Mouse (Mus musculus) myocyte (in vitro differentiated cells): ENCODE results near the gene Add3. TPM values are rescaled to one million over a fixed set of nuclear protein-coding genes. Genes with fewer than 3 reads are reported as not detected.

Source experiments
- H3K27me3 ChIP-seq: one replicate; pipeline ENCODE4 v1.6.1; 2011; ENCODE audit not compliant: control insufficient read depth, insufficient read depth, insufficient read length
- H3K36me3 ChIP-seq: one replicate; pipeline ENCODE4 v1.6.1; 2011; ENCODE audit not compliant: control insufficient read depth, insufficient read depth
- H3K4me2 ChIP-seq: one replicate; pipeline ENCODE4 v1.6.1; 2011; ENCODE audit warnings: low read depth, control low read depth
- H3K4me3 ChIP-seq: one replicate; pipeline ENCODE4 v1.5.1; 2011; ENCODE audit warnings: mild to moderate bottlenecking, control low read depth, moderate library complexity
- H3K79me2 ChIP-seq: one replicate; pipeline ENCODE4 v1.6.1; 2011; ENCODE audit not compliant: control insufficient read depth, insufficient read depth
- H3ac ChIP-seq: one replicate; pipeline ENCODE4 v1.6.1; 2011; ENCODE audit not compliant: control insufficient read depth, insufficient read length
- CEBPB ChIP-seq: IDR thresholded peaks from 2 replicates; pipeline ENCODE4 v1.6.1; 2011; ENCODE audit warnings: mild to moderate bottlenecking, moderate library complexity; ENCODE audit not compliant: poor library complexity, insufficient read depth, severe bottlenecking
- E2F4 ChIP-seq: IDR thresholded peaks from one replicate; pipeline ENCODE4 v1.6.1; 2011; ENCODE audit warnings: mild to moderate bottlenecking, control low read depth, moderate library complexity; ENCODE audit not compliant: insufficient read depth
- MAX ChIP-seq: IDR thresholded peaks from one replicate; pipeline ENCODE4 v1.6.1; 2011; ENCODE audit warnings: low read depth, mild to moderate bottlenecking, control low read depth
- MYOD1 ChIP-seq, 3 experiments: IDR thresholded peaks; one replicate each; pipeline ENCODE4 v1.6.1; 2011; ENCODE audit warnings: control low read depth in 2 of 3, low read depth in 2 of 3, mild to moderate bottlenecking in 2 of 3, moderate library complexity in 1 of 3; ENCODE audit not compliant: insufficient read length in 2 of 3, control insufficient read depth in 1 of 3
- MYOG ChIP-seq, 3 experiments: IDR thresholded peaks; one replicate each; pipeline ENCODE4 v1.6.1; 2011; ENCODE audit warnings: control low read depth in 2 of 3, low read depth in 2 of 3, mild to moderate bottlenecking in 2 of 3; ENCODE audit not compliant: insufficient read length in 2 of 3, control insufficient read depth in 1 of 3, insufficient read depth in 1 of 3
- POLR2A ChIP-seq: IDR thresholded peaks from one replicate; pipeline ENCODE4 v1.6.1; 2011; ENCODE audit warnings: low read depth, mild to moderate bottlenecking, control low read depth, moderate library complexity; ENCODE audit not compliant: insufficient read length
- POLR2AphosphoS2 ChIP-seq: IDR thresholded peaks from one replicate; pipeline ENCODE4 v1.6.1; 2011; ENCODE audit warnings: low read depth, control low read depth; ENCODE audit not compliant: insufficient read length
- REST ChIP-seq: IDR thresholded peaks from one replicate; pipeline ENCODE4 v1.6.1; 2011; ENCODE audit warnings: mild to moderate bottlenecking, control low read depth, moderate library complexity; ENCODE audit not compliant: insufficient read depth, insufficient read length
- SRF ChIP-seq: IDR thresholded peaks from one replicate; pipeline ENCODE4 v1.6.1; 2011; ENCODE audit warnings: low read depth; ENCODE audit not compliant: control insufficient read depth, insufficient read length
- TCF12 ChIP-seq: IDR thresholded peaks from one replicate; pipeline ENCODE4 v1.6.1; 2011; ENCODE audit warnings: mild to moderate bottlenecking, control low read depth; ENCODE audit not compliant: poor library complexity, insufficient read depth, severe bottlenecking
- TCF3 ChIP-seq: IDR thresholded peaks from one replicate; pipeline ENCODE4 v1.6.1; 2011; ENCODE audit warnings: low read depth, control low read depth; ENCODE audit not compliant: insufficient read length
- USF1 ChIP-seq: IDR thresholded peaks from one replicate; pipeline ENCODE4 v1.6.1; 2011; ENCODE audit warnings: low read depth, mild to moderate bottlenecking, control low read depth, moderate library complexity
- polyA plus RNA-seq: library from polyadenylated mRNA; unstranded; fragments of >200 nt; fragmentation: generic; extraction: Trizol; gene quantifications from one replicate; pipeline ENCODE4 v1.2.1, GENCODE M21; 2012; ENCODE audit warnings: missing spikeins

The Add3 gene
- polyA plus RNA-seq, 1 experiment, result 8.3 TPM

- Histone ChIP-seq H3ac (no peak overlapping the region), H3K27me3 (peaks cover 12% of the 10 kb centered on the region), H3K4me2 (no peak overlapping the region), H3K79me2 (no peaks in the 10 kb centered on the region), H3K4me3 (no peak overlapping the region), H3K36me3 (no peaks in the 10 kb centered on the region)
- no peak for TF ChIP-seq TCF12
- no peak for TF ChIP-seq CEBPB
- TF ChIP-seq MYOG (IDR thresholded peaks at IDR 0.05; ENCODE audit: control insufficient read depth in 1 of 3, insufficient read depth in 1 of 3, insufficient read length in 2 of 3, low read depth in 2 of 3), result no peak
- no peak for TF ChIP-seq MYOD1 (IDR thresholded peaks at IDR 0.05; ENCODE audit: control insufficient read depth in 1 of 3, insufficient read length in 2 of 3, low read depth in 2 of 3)
- no peak for TF ChIP-seq TCF3
- TF ChIP-seq MAX, result no peak
- TF ChIP-seq E2F4, result no peak
- no peak for TF ChIP-seq POLR2AphosphoS2
- no peak for TF ChIP-seq USF1
- TF ChIP-seq POLR2A, result no peak
- TF ChIP-seq SRF, result no peak
- TF ChIP-seq REST, result no peak
Observed at GRCm38 (mm10) chr19:53130399-53131175, 9.7 kb upstream of the Add3 start.

GRCm38 (mm10) chr19:53132471-53132870, 7.8 kb upstream of the Add3 start:
- TF ChIP-seq SRF (no peak), MAX (no peak), TCF3 (no peak), REST (no peak), MYOD1 (IDR thresholded peaks at IDR 0.05; ENCODE audit: control insufficient read depth in 1 of 3, insufficient read length in 2 of 3, low read depth in 2 of 3) (no peak), TCF12 (no peak), POLR2AphosphoS2 (no peak), USF1 (no peak), MYOG (IDR thresholded peaks at IDR 0.05; ENCODE audit: control insufficient read depth in 1 of 3, insufficient read depth in 1 of 3, insufficient read length in 2 of 3, low read depth in 2 of 3) (no peak), POLR2A (no peak), E2F4 (no peak), CEBPB (no peak)
- Histone ChIP-seq H3K4me3 (no peak overlapping the region), H3ac (no peak overlapping the region), H3K79me2 (no peaks in the 10 kb centered on the region), H3K27me3 (peaks cover 21% of the 10 kb centered on the region), H3K4me2 (no peak overlapping the region), H3K36me3 (no peaks in the 10 kb centered on the region)

GRCm38 (mm10) chr19:53136336-53137090, 3.7 kb upstream of the Add3 start:
- Histone ChIP-seq H3K27me3 (peaks cover 21% of the 10 kb centered on the region), H3K79me2 (no peaks in the 10 kb centered on the region), H3ac (no peak overlapping the region), H3K4me2 (no peak overlapping the region), H3K4me3 (no peak overlapping the region), H3K36me3 (no peaks in the 10 kb centered on the region)
- TF ChIP-seq REST, result no peak
- TF ChIP-seq MYOG (IDR thresholded peaks at IDR 0.05; ENCODE audit: control insufficient read depth in 1 of 3, insufficient read depth in 1 of 3, insufficient read length in 2 of 3, low read depth in 2 of 3), result no peak
- TF ChIP-seq TCF12, result no peak
- no peak for TF ChIP-seq MAX
- no peak for TF ChIP-seq E2F4
- TF ChIP-seq SRF, result no peak
- no peak for TF ChIP-seq TCF3
- no peak for TF ChIP-seq MYOD1 (IDR thresholded peaks at IDR 0.05; ENCODE audit: control insufficient read depth in 1 of 3, insufficient read length in 2 of 3, low read depth in 2 of 3)
- no peak for TF ChIP-seq CEBPB
- TF ChIP-seq USF1, result no peak
- no peak for TF ChIP-seq POLR2AphosphoS2
- TF ChIP-seq POLR2A, result no peak

GRCm38 (mm10) chr19:53137116-53137670, 3.0 kb upstream of the Add3 start:
- no peak for TF ChIP-seq USF1
- TF ChIP-seq MAX, result no peak
- TF ChIP-seq CEBPB, result no peak
- no peak for TF ChIP-seq TCF12
- no peak for TF ChIP-seq MYOG (IDR thresholded peaks at IDR 0.05; ENCODE audit: control insufficient read depth in 1 of 3, insufficient read depth in 1 of 3, insufficient read length in 2 of 3, low read depth in 2 of 3)
- no peak for TF ChIP-seq POLR2A
- no peak for TF ChIP-seq E2F4
- no peak for TF ChIP-seq SRF
- TF ChIP-seq POLR2AphosphoS2, result no peak
- Histone ChIP-seq H3K79me2 (no peaks in the 10 kb centered on the region), H3K27me3 (peaks cover 21% of the 10 kb centered on the region), H3ac (no peak overlapping the region), H3K4me2 (no peak overlapping the region), H3K4me3 (no peak overlapping the region), H3K36me3 (no peaks in the 10 kb centered on the region)
